Mouse (Mus musculus) layer of hippocampus, adult 11-12 months (tissue): Measurements from ENCODE around the gene Wfdc21.
A peak's percentile ranks its signal among the peaks of the same experiment; 100 is the strongest.

Source experiments
- DNase-seq: peaks from one replicate; pipeline ENCODE4 v3.0.0; 2022; ENCODE audit warnings: low spot score

The Wfdc21 gene

GRCm38 (mm10) chr11:83746681-83747080, at the start of gene Wfdc21:
Gene Wfdc21, plus strand, starts transcription at chr11:83746940.
- DNase-seq = no peak

- DNase-seq = no peak
Measured at GRCm38 (mm10) chr11:83703705-83704104, 43.0 kb upstream of the Wfdc21 start, which contains the start of gene Wfdc17. Gene Wfdc17, plus strand, starts transcription at chr11:83703991.

- DNase-seq = no peak
Measured at GRCm38 (mm10) chr11:83708715-83709114, 38.0 kb upstream of the Wfdc21 start, which contains the start of gene Wfdc18. Gene Wfdc18, plus strand, starts transcription at chr11:83709015.

- DNase-seq = peak; percentile 39
Measured at GRCm38 (mm10) chr11:83709683-83710082, 37.1 kb upstream of the Wfdc21 start.

GRCm38 (mm10) chr11:83712671-83713070, 34.1 kb upstream of the Wfdc21 start:
- DNase-seq = no peak

- no peak for DNase-seq
Measured at GRCm38 (mm10) chr11:83713925-83714324, 32.8 kb upstream of the Wfdc21 start.

GRCm38 (mm10) chr11:83717042-83717665, 29.6 kb upstream of the Wfdc21 start:
- DNase-seq = no peak

- DNase-seq = no peak
Measured at GRCm38 (mm10) chr11:83720766-83721165, 26.0 kb upstream of the Wfdc21 start.

GRCm38 (mm10) chr11:83728757-83729432, 17.8 kb upstream of the Wfdc21 start:
- no peak for DNase-seq

- no peak for DNase-seq
Measured at GRCm38 (mm10) chr11:83731116-83731515, 15.6 kb upstream of the Wfdc21 start.

GRCm38 (mm10) chr11:83733071-83733640, 13.6 kb upstream of the Wfdc21 start:
- DNase-seq = no peak

GRCm38 (mm10) chr11:83734215-83734614, 12.5 kb upstream of the Wfdc21 start:
- DNase-seq = no peak

- DNase-seq = no peak
Measured at GRCm38 (mm10) chr11:83735881-83736280, 10.9 kb upstream of the Wfdc21 start.

- DNase-seq = no peak
Measured at GRCm38 (mm10) chr11:83737109-83737558, 9.6 kb upstream of the Wfdc21 start.

- DNase-seq = peak; percentile 88
Measured at GRCm38 (mm10) chr11:83739241-83739640, 7.5 kb upstream of the Wfdc21 start.

GRCm38 (mm10) chr11:83740443-83740991, 6.2 kb upstream of the Wfdc21 start:
- DNase-seq = no peak

GRCm38 (mm10) chr11:83741841-83742240, 4.9 kb upstream of the Wfdc21 start:
- DNase-seq = no peak

GRCm38 (mm10) chr11:83742731-83743355, 3.9 kb upstream of the Wfdc21 start:
- no peak for DNase-seq

- DNase-seq = no peak
Measured at GRCm38 (mm10) chr11:83743525-83743924, 3.2 kb upstream of the Wfdc21 start.

GRCm38 (mm10) chr11:83746152-83746551, 588 bp upstream of the Wfdc21 start:
- DNase-seq = no peak

GRCm38 (mm10) chr11:83747376-83748265, 881 bp downstream of the Wfdc21 start:
- DNase-seq = no peak
